8 mouse cellular contexts compared by ENCODE assay signal in genomic region chr9:36890552-36890951, GRCm38 (mm10).
DNase-seq lines count a peak whose midpoint lies in the region; ATAC-seq lines count a peak whose summit lies in the region.

No protein-coding gene starts in this region.

- H3K4me3 ChIP-seq in heart, embryonic 10.5 days, result no peak overlapping the region
- H3K4me3 ChIP-seq in neural tube, embryonic 11.5 days (ENCODE audit: low read depth, low read length), result no peak overlapping the region

- ATAC-seq in neural tube, embryonic 11.5 days (ENCODE audit: insufficient read depth, low FRiP score, low TSS enrichment), result no peak
- no peak for ATAC-seq in activated CD4-positive, CD25-positive, alpha-beta regulatory T cell, adult 4 months

- no peak overlapping the region for H3K27ac ChIP-seq in heart, embryonic 10.5 days
- no peak overlapping the region for H3K27ac ChIP-seq in neural tube, embryonic 11.5 days (ENCODE audit: low read depth, low read length)

- no peaks in the 10 kb centered on the region for H3K9me3 ChIP-seq in heart, embryonic 10.5 days
- no peaks in the 10 kb centered on the region for H3K9me3 ChIP-seq in neural tube, embryonic 11.5 days (ENCODE audit: control insufficient read depth, low read length)

- DNase-seq in heart, adult 11 months, result peak; percentile 78
- no peak for DNase-seq in heart, embryonic 10.5 days (ENCODE audit: low spot score)
- DNase-seq in urinary bladder, postnatal 14 days (ENCODE audit: low spot score), result peak; percentile 40
- no peak for DNase-seq in urinary bladder, adult 2 months (ENCODE audit: low spot score)
- peak; percentile 41 to 58 for DNase-seq in cerebellum, postnatal 4 days (ENCODE audit: low spot score in 2 of 2)
- DNase-seq in kidney, postnatal 36 days, result peak; percentile 4 to 60
- peak; percentile 76 for DNase-seq in neural tube, embryonic 11.5 days (ENCODE audit: low spot score)

- no peaks in the 10 kb centered on the region for H3K27me3 ChIP-seq in heart, embryonic 10.5 days (ENCODE audit: insufficient read depth, poor library complexity, severe bottlenecking)
- H3K27me3 ChIP-seq in neural tube, embryonic 11.5 days (ENCODE audit: control insufficient read depth, insufficient read depth, low read length), result no peaks in the 10 kb centered on the region

- H3K9ac ChIP-seq in neural tube, embryonic 11.5 days (ENCODE audit: low read length), result no peak overlapping the region

- 0 out of 2 replicates have a peak, but pooled peaks cover 8% of the 10 kb centered on the region for H3K36me3 ChIP-seq in heart, embryonic 10.5 days
- H3K36me3 ChIP-seq in neural tube, embryonic 11.5 days (ENCODE audit: control insufficient read depth, insufficient read depth, low read length), result no peaks in the 10 kb centered on the region

- WGBS in heart, embryonic 10.5 days, result 34% methylated on average over 4 of the region's 4 CpGs
- WGBS in neural tube, embryonic 11.5 days, result 34% methylated on average over 4 of the region's 4 CpGs

- H3K4me2 ChIP-seq in neural tube, embryonic 11.5 days (ENCODE audit: low read depth), result no peak overlapping the region

- 0 out of 2 replicates have a peak, but pooled peaks cover 4% of the 10 kb centered on the region for H3K4me1 ChIP-seq in heart, embryonic 10.5 days
- H3K4me1 ChIP-seq in neural tube, embryonic 11.5 days (ENCODE audit: control insufficient read depth, insufficient read depth, low read length), result no peaks in the 10 kb centered on the region

Comparison
In these comparisons a context has a peak if more than half of its experiments do, and no peak if none do; other contexts are left out.
1. DNase-seq: peak in heart, adult 11 months (single experiment), urinary bladder, postnatal 14 days (single experiment), cerebellum, postnatal 4 days (2 of 2), kidney, postnatal 36 days (2 of 2) and neural tube, embryonic 11.5 days (single experiment); none in heart, embryonic 10.5 days (single experiment) and urinary bladder, adult 2 months (single experiment).